Mouse (Mus musculus) cerebellum, adult 11-12 months (tissue): Measurements from ENCODE around the gene Disp2.

Source experiments
- DNase-seq: peaks from one replicate; pipeline ENCODE4 v3.0.0; 2022

Disp2 gene

GRCm38 (mm10) chr2:118790551-118791525 is 11.3 kb downstream of the Disp2 start:
- DNase-seq: peak; percentile 90

DNA sequence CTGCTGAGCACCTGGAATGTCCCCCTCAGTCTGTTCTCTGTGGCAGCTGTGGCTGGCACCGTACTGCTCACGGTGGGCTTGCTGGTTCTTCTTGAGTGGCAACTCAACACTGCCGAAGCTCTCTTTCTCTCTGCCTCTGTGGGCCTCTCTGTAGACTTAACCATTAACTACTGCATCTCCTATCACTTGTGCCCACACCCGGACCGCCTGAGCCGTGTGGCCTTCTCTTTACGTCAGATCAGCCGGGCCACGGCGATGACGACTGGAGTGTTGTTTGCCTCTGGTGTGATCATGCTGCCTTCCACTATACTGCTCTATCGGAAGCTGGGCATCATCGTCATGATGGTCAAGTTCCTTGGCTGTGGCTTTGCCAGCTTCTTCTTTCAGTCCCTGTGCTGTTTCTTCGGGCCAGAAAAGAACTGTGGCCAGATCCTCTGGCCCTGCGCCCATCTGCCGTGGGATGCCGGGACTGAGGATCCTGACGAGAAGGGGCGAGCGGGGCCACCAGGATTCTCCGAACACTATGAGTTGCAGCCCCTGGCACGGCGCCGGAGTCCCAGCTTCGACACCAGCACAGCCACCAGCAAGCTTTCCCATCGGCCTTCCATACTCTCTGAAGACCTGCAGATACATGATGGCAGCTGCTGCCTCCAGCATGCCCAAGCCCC is 12.2 kb downstream of the Disp2 start:
- peak; percentile 63 for DNase-seq

DNA sequence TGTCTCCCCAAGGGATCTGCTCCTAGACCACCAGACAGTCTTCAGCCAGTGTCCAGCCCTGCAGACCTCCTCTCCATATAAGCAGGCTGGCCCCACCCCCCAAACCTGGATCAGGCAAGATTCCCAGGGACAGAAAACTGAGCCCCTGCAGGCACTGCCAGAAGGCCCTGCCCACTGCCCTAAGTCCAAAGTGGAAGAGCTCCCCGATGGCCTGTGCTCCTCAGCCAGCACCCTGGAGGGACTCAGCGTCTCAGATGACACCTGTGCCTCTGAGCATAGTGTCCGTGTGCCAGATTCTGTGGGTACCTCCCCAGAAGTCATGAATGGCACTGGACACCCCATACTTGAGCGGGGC is 12.7 kb downstream of the Disp2 start:
- peak; percentile 54 for DNase-seq

DNA sequence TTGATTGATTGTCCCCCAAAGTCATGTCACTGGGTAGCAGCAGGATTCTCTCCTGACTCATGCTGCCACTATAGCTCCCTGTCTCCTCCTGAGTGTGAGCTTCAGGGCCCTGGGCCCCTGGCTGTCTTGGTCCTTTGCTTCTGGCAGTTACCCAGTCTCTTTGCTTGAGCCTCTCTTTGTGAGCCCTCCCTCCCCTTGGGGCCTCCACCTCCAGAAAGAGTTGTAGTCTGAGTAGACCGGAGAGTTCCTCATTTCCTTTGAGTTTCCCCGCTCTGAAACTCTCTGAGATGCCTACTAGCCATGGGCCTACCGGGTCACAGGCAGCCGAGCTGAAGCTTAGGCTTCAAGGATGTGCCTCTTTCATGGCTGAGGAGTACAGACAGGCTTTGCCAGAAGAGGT is 14.1 kb downstream of the Disp2 start:
- no peak for DNase-seq

DNA sequence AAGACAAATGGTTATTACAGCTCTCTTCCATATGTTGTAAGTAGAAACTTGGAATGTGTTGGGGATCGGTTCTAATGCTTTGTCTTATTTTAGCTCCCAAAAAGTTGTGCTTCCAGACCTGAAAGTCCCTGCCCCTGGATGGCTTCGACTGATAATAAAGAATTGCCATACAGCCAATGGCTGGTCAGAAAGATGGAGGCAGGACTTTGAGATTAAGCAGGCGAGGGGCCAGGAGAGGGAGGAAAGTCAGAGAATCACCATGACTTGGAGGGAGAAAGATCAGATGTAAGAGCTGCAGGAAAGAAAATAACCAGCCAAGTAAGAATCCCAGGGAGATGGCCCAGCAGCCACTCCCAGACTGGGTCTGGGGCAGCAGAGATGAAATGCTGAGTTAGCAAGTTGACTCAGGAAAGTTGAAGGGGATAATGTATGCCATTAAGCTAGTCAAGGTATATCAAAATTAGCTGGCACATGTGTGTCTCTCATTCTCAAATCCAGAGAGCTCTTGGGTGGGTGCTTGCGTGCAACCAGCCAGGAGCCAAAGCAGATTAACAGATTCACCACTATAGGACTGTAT is 23.1 kb downstream of the Disp2 start:
- no peak for DNase-seq

- DNase-seq: no peak
These were observed 25.0 kb downstream of the Disp2 start for GRCm38 (mm10) chr2:118804474-118804873.

DNA sequence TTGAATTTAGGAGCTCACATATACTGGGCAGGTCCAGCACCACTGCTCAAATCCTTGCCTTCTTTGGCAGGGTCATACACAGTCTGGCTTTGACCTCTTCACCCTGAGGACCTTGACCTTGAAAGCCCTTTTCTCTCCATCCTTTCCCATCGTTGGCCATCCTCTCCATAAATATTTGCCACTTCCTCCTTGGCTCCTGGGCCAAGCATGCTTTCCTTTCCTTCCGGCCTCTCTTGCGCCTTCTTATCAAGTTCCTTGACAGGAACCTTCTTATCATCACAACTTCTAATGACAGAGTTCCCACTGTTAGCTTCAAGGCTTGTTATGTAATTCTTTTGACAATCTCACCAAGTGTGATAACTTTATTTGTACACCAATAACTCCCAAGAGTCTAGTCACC is 25.6 kb downstream of the Disp2 start:
- no peak for DNase-seq

GRCm38 (mm10) chr2:118805756-118806155 is 26.2 kb downstream of the Disp2 start:
- no peak for DNase-seq

DNA sequence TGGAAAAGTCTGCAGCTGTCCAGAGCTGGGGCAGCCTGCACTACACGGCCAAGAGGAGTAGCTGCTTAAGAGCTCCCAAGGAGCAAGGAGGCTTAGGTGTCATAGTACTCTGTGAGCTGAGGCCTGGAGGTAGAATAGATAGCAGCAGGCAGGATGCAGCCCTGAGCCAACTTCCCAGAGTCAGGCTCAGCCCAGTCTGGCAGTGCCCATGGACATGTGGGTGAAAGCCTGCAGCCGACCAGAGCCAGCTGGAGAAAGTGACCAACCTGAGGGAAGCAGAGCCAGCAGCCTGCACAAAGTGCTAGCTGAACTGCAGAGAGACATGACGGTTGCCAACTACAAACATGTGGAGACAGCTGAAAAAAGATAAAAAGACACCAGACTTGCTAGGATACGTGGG is 27.3 kb downstream of the Disp2 start:
- peak; percentile 72 for DNase-seq

- DNase-seq: no peak
These were observed 31.3 kb downstream of the Disp2 start for GRCm38 (mm10) chr2:118810861-118811260.

- no peak for DNase-seq
These were observed 33.2 kb downstream of the Disp2 start for GRCm38 (mm10) chr2:118812724-118813123.

GRCm38 (mm10) chr2:118813981-118814836 is 34.7 kb downstream of the Disp2 start, which contains the start of gene Knstrn:
Knstrn (plus strand) TSS chr2:118814003.
- DNase-seq: peak; percentile 87

DNA sequence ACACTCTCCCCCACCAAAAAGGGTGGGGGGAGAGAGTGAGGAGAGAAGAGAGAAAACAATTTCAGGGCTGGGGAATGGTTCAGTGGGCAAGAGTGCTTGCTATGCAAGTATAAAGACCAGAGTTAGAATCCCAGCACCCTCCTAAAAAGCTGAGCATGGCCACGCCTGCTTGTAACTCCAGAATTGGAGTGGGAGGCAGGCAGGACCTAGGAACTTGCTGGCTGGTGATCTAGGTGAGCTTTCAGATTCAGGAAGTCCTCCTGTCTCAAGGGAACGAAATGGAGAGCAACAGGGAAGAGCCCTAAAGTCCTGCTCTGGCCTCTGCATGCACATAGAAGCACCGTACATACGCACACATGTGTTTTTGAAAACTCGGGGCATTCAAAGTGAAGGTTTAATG is 43.3 kb downstream of the Disp2 start:
- no peak for DNase-seq

GRCm38 (mm10) chr2:118824396-118824795 is 44.9 kb downstream of the Disp2 start:
- DNase-seq: no peak

DNA sequence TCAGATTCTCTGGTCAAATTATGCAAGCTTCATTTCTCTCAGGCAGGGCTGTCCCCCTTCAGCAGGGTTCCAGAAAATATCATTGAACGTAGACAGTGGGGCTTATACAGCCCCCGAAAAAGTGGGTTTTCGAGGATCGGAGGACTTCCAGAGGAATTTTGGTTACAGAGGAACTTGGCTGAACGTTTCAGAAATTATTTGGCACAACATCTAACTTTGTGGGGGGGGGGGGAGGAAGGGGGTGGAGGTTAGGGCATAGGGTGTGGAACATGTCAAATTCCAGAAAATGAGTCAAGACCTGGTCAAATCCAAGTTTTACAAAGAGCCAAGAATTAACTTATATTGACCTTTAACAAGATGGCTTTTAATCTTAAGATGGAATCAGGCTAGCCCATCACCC is 49.6 kb downstream of the Disp2 start:
- no peak for DNase-seq

- DNase-seq: no peak
These were observed 54.5 kb downstream of the Disp2 start for GRCm38 (mm10) chr2:118834061-118834460.

DNA sequence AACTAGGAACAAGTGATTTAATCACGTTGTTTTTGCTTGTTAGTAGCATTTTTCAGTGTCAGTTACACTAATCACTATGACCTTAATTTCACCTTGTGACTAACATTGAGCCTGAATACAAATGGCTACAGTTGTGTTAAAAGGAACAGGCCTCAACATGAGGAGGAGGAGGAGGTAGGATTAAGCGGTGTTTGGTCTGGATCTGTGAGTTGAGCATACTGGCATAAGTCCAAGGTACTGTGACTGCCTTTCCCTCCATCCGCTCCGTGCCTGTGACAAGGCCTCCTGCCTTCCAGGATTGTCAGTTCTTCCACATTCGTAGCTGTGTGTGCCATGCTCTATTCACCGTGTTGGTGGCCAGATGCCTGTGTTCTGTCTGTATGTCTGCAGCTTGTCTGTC is 55.6 kb downstream of the Disp2 start:
- no peak for DNase-seq

DNA sequence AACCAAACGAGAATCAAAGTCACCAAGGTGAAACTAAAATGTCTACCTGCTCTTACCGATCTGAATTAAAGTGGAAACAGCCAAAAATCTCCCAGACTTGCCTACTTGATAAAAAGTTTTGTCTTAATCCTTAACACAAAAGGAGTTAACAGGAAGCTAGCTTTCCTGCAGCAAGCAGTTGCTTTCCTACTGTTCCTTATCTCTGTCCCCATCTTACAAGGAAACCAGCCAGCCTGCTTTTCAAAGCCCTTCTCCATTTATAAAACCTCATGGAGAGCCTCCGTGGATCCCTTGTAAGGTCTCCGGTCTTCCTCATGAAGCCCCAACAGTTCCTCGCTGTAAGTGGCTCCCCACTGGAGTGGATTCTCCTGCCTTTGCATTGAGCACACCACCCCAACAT is 58.8 kb downstream of the Disp2 start:
- DNase-seq: no peak

GRCm38 (mm10) chr2:118841186-118841585 is 61.7 kb downstream of the Disp2 start:
- DNase-seq: no peak

GRCm38 (mm10) chr2:118841774-118842173 is 62.3 kb downstream of the Disp2 start:
- no peak for DNase-seq

DNA sequence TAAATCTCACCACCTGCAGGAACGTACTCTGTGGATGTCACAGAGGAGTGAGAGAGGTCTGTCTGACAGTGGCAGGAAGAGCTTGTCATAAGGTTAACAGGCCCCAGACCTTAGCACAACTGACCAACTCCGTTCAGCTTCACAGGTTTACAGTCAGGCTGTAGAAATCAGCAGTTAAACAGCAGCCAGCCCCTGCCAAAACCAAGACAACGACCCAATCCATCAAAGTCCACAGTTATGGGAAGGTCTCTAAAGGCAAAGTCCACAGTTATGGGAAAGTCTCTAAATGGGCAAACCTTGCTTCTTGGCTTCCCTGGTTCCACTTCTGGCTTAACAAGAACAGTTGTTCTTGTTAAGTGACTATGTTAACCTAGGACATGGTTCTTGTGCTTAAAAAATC is 64.9 kb downstream of the Disp2 start:
- no peak for DNase-seq

GRCm38 (mm10) chr2:118846246-118846645 is 66.7 kb downstream of the Disp2 start:
- no peak for DNase-seq

- DNase-seq: no peak
These were observed 72.2 kb downstream of the Disp2 start for GRCm38 (mm10) chr2:118851756-118852155.
